Mouse (Mus musculus) spleen, adult 10 weeks (tissue): ENCODE measurements around the gene Vmn2r70. TPM values are rescaled to one million over a fixed set of nuclear protein-coding genes. Genes with fewer than 3 reads are reported as not detected.

Source experiments
- polyA plus RNA-seq: library from polyadenylated mRNA; stranded (reverse); fragments of 350-450 nt; fragmentation: Illumina TruSeq; extraction: RNeasy Lipid Tissue Mini Kit (QIAGEN cat#74804); gene quantifications from one replicate; pipeline ENCODE4 v1.2.3, GENCODE M21; 2015; ENCODE audit warnings: low replicate concordance; ENCODE audit not compliant: insufficient read depth

Gene Vmn2r70
- not detected for polyA plus RNA-seq

DNA sequence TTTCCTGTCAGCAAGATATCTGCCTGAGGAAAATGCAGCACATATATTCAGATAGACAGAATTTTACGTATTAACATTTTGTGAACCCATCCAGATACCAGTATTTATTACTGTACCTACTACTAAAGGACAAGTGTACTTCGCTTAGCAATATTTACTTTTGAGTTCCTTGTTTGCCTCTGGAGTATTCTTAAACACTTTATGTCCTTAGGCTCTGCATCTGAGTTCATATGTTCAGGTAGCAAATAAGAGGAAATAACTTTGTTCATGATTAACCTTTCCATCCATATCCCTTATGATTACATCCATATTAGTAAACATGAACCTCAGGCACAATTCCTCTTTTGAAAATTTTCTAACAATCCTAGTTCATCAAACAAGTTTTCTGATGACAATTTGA lies at the start of gene Vmn2r70:
Gene Vmn2r70, minus strand, starts transcription at position 101 of the 400 bp plus-strand sequence.

DNA sequence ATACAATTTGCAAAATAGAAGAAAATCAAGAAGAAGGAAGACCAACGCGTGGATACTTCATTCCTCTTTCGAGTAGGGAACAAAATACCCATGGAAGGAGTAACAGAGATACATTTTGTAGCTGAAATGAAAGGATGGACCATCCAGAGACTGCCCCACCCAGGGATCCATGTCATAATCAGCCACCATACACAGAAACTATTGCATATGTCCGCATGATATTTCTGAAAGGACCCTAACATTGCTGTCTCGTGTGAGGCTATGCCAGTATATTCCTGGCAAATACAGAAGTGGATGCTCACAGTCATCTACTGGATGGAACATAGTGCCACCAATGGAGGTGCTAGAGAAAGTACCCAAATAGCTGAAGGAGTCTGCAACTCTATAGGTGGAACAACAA lies 6.2 kb downstream of the Vmn2r70 start, which contains the start of gene Vmn2r71:
Gene Vmn2r71, plus strand, starts transcription at position 301 of the 400 bp plus-strand sequence.

Other genes starting within 250 kb of the Vmn2r70 start
- gene Vmn2r69, start 153.3 kb downstream of the Vmn2r70 start, polyA plus RNA-seq, result not detected
- not detected for gene Vmn2r71, start 6.1 kb downstream of the Vmn2r70 start, polyA plus RNA-seq
- not detected for gene Vmn2r72, start 185.9 kb upstream of the Vmn2r70 start, polyA plus RNA-seq